Mouse (Mus musculus) thymus, postnatal 36 days (tissue): ENCODE data around the gene Ptprj.
A peak's percentile ranks its signal among the peaks of the same experiment; 100 is the strongest.
"Not testable (repeated sequence)": the region's sequence is repeated elsewhere in the genome, so short reads cannot be mapped to it uniquely, and the experiment has no call there.

Experiments
- DNase-seq, 2 experiments: peaks; one replicate each; pipeline ENCODE4 v3.0.0; 2022; ENCODE audit warnings: mixed read lengths in 2 of 2

The Ptprj gene

DNA sequence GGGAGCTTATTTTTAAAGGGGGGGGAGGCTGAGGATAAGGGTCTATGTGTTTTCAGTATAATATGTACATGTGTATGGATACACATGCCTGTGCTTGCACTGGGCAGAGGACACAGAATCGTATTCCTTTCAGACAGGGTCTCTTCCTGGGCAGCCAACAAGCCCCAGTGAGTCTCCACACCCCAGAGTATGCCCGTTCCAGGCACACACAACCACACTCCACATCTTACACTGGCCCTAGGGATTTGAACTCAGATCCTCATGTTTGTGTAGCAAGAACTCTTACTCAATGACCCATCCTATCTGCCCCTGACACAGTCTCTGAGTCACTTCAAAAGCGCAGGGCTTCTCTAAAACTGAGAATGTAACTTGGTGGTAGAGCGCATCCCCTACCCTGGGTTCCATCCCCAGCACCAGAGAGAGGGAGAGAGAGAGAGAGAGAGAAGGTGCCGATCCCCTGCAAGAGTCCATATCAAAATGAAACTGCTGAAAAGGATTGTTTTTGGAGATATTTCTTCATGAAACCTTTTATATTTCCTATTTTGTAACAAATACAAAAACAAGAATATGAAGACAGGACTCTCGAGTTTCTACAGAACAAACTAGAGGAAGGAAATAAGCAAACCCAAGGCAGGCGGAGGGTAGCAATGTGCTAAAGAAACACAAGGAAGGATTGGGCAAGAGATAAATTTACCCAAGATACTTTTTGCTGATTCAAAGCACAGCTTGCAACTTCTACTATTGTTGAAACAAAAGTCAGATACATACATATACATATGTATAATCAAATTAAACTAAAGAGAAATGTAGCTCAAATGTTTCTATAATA is 2.8 kb downstream of the Ptprj start:
- DNase-seq, result no peak

DNA sequence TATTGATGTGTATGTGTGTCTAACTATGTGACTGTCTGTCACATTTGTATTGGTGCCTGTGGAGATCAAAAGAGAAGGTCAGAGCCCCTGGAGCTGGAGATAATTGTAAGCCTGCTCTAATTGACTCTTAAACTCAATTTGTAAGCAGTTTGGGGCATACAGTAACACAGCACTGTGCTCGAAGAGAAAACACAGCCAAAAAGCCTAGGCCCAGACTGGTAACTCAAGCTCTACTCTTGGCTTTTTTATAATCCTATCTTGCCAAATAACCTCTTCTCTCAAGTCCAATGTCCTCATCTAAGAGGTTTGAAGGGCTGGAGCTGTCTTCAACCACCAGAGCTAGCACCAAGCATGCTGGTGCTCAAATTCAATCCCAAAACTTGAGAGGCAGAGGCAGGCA is 3.5 kb downstream of the Ptprj start:
- no peak for DNase-seq

DNA sequence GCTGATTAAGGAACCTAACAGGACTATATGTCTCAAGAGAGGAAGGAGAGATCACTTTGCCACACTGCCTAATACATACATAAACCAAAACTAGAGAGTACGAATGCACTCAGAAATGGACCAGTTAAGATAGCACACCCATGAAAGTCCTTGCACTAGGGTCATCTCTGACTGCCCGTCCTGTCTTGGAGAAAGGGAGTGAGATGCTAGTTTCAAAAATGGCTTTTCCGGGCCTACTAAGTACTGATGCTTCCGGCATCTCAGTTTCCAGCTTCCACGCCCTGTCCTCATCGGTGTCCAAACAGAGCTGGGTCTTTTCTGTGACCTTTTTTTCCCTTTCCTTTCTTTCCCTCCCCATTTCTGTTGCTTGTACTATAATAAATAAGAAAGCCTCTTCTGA is 4.0 kb downstream of the Ptprj start:
- DNase-seq, result no peak

DNA sequence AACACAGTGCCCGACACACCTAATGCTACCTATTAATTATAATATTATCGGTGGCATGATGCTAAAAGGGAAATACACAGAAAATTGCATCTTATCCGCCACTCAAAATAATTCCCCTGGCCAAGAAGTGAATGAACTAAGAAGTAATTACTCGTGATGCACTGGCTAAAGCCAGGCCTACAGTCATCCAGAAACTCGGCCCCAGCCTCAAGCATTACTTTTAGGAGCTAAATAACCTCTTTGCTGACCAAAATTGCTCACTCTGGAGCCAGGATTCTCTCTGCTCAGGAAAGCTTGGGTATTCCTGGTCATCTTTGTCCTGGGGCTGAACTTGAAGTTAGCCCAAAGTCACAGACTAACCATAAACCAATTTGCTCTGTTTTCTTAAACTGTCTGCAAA is 4.7 kb downstream of the Ptprj start:
- DNase-seq, result no peak

DNA sequence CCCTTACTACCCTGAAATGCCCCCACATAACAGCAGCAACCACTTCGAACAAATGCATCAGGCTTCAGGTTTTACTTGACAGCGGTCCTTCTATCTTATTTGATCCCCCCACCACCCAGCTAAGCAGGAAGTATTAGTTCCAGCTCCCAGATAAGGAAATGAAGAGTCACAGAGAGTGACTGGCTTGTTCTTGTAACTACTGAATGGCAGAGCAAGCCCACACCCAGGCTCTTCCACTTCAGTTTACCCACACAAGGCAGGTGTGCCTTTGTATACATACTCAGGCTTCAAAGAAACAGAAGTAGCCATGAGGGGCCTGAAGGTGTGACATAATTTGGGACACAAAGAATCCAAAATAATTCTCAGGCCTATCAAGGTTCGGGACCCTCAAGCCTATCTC is 5.3 kb downstream of the Ptprj start:
- no peak for DNase-seq

DNA sequence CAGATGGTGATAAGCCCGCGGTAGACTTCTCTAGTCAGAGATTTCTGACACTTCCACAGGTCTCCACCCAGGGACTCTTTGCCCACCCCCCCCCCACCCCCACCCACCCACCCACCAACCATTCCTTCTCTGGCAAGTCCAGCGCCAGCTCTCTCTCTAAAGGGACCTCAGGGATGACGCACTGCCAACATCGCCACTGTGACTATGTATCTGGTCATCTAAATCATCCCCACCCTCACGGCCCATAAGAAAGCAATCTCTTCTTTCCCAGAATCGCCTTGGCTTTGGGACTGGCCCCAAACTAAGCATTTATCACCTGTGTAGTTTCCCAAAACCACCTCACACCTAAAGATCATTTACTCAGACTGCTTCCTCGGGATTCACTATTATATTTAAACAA is 5.9 kb downstream of the Ptprj start:
- no peak for DNase-seq

DNA sequence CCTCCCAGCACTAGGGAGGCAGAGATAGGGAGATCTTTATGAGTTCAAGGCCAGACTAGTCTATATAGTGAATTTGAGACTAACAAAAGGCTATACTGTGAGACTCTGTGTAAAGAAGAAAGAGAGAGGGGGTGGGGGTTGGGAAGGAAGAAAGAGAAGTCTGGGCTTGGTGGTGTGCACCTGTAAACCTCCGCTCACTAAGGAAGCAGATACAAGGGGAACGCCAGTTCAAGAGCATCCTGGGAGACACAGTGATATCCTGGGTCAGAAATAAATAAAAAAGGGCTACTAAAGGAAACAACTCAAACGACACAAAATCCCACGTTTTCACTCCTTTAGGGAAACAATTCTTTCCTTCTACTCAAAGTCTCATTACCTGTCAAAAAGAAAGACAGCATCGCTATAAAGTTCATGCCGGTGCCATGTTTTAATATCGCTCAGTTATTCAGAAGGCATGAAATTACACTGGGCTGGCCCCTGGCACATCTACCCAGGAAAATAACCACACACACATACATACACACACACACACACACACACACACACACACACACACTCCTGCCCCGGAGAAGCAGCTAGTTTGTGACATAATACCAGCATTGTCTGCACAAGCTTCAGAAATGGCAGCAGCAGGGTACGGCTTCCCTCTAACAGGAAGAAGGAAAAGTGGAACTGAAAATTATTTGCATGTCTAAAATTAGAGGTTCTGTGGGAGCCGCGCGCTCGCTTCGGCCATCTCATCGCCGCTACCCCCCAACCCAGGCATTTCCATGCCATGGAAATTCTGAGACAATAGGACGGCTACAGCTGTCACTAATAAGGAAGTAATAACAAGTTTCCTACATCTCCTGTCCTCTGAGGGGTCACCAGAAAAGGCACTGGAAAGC is 6.6 kb downstream of the Ptprj start:
- no peak for DNase-seq

DNA sequence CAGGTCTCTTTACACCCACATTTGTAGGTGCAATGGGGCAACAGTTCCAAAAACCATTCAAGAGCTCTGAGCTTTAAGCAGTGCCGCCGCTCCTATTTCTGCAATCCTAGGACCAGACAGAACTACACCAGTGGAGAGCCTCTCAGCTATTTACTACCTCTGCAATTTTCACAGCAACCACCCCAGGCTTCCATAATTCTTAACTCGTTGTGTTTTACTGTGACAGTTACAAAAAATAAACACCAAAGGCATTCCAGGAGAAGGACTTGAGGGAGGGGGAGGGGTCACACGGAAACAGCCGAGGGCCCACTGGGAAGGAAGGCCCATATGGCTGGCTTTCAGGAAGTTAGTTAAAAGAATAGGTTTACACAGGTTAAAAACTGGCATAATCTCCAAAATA is 8.3 kb downstream of the Ptprj start:
- DNase-seq, result no peak

DNA sequence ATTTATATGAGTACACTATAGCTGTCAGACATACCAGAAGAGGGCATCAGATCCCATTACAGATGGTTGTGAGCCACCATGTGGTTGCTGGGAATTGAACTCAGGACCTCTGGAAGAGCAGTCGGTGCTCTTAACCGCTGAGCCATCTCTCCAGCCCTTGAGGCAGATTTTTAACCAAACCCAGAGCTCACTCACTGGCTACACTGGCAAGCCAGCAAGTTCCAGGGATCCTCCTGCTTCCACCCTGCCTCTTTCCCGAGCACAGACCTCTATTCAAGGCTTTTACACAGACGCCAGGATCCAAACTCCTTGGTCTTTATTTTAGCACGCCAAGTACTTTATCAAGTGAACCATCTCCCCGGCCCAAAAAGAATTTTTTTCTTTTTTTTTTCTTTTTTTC is 9.0 kb downstream of the Ptprj start:
- DNase-seq, result not testable (repeated sequence)

DNA sequence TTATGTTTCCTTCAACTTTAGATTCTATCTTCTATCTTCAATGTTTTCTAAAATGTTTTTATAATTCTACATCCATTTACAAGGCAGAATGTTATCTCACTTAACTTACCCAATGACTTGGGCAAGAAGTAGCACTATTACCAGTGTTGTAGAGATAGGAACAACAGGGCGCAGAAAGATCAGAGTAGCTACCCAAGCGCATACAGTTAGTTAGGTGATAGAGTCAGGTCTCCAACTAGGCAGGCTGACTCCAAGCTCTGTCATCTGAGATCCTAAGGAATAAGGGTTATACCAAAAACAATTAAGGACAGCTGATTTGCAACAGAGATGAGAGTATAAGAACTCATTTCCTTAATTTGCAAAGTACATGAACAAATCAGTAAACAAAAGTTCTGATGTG is 9.6 kb downstream of the Ptprj start:
- no peak for DNase-seq

DNA sequence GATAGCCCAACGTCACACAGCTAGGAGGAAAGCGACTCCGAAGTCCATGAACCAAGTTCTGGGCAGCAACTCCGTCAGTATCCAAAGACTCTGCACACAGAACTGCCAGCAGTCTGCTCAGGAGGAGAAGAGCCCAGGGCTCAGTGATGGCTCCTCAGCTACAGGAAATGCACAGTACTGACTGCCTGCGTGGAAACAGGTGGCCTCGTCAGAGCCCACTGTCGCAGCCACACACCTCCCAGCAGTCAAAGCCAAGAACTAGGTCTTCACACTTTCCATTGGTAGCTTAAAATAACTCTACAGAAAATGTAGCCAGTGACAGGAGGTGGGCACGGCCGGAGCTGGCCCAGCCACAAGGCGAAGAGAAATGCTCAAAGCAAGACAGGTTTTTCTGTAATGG is 10.2 kb downstream of the Ptprj start:
- peak; percentile 50 to 75 for DNase-seq

DNA sequence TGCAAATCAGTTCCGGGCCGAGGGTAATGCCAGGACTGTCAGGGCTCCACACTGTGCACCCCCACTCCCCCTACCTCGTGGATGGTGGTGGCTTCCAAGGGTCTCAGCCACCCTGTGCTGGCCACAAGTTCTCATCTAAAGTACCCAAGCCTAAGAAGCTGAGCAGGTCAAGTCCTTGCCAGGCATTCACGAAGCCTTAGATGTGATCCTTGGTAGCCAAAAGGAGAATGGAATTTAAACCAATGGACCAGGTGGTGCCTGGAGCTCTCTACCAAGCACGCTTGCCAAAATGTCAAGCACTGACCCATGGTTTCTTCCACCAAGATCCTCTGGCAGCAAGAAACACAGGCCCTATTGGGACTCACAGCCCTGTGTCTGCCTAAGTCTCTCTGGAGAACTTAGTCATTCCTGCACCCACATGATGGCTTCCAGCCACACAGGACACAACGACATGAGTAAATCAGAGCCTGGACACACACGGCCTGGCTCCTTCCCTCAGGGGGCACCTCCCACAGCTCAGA is 11.4 kb downstream of the Ptprj start:
- no peak for DNase-seq

DNA sequence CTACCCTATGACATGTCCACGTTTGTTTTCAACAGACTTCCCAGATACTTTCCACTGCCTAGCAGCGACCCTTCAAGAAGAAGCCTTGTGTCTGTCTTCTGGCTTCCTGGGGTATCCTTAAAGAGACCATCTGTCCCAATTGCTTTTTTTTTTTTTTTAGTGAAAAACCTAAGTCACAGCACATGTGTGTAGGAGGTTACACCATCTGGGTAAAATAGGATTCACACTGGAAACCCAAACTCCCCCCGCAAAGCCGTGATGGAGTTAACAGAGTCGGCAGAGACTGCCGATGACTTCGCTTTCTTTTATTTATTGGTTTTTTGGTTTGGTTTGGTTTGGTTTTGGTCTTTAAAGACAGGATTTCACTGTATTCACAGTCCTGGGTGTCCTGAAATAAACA is 12.4 kb downstream of the Ptprj start:
- no peak for DNase-seq

DNA sequence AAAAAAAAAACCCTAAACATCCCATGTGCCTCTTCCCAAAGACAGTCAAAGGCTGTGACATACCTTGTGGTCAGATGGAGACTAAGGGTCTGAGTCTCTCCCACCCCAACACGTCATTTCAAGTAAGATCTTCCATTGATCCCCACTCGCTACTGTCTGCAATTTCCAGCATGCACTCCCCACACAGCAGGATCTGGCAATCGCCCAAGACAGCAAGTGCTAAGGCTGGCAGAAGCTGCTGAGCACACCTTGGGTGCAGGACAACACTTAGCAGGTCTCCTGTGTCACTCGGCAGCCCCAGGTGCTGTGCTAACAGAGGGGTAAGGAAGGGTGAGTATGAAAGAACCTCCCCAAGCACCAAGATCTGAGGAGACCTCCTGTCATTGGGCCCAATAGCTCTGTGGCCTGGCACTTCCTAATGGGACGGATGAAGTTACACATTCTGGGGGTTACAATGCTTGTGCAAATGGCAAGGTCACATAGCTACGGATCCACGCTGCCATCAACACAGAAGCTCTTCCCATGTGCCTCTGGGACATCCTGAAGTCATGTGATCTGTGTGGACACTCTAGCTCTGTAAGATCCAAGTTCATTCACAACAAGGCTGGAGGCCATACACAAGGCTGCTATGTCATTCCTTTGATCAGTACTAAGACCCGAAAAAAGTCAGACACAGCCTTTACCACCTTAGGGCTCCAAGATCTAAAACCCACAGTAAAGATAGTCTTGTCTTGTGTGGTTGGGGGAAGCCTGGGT is 13.5 kb downstream of the Ptprj start:
- no peak for DNase-seq

DNA sequence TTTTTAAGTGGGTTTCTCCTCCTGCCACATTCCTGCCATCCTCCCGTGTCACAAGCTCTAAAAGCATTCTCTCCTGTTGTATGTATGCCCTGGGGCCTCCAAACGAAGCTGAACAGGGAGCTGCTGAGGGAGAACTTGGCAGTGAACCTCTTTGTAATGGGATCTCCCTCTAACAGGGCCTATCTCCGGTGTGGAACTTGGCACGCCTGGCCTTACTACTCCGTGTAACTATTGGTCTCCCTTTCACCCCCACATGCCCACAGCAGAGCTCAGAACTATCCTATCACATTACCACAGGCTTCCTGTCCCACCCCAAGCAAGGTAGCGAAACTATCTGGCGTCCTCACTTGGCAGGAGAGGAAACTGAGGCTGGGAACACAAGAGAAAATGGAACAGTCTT is 14.4 kb downstream of the Ptprj start:
- DNase-seq, result no peak

DNA sequence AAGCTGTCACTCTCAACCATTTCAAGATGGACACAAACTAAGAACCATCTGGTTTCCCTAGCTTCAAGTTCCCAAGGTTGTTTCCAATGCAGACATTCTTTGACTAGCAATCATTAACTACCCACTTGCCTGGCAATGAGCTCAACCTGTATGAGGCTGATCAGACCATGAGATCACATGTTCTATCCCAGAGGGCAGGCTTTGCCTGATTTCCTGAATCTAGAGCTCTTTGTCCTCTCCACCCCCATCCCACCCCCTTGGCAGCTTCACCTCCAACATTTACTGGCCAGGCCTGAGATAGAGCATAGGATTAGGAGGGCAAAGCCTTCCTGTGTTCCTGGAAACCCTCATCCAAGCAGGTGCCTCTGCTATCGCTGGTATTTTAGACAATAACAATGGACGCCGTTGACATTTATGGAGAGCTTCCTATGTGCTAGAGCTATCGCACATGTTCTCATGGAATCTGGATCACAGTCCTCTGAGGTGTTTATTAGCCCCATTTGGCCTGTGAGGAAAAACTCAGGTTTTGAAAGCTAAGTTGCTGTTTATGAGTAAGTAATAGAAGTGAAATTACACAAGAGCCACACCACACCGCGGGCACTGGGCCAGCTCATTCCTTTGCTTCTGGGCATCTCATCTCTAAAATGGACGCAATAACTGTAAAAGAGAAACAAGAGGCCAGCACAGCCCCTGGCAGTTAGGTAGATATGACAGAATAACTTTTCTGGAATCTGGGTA is 15.1 kb downstream of the Ptprj start:
- DNase-seq, result no peak

DNA sequence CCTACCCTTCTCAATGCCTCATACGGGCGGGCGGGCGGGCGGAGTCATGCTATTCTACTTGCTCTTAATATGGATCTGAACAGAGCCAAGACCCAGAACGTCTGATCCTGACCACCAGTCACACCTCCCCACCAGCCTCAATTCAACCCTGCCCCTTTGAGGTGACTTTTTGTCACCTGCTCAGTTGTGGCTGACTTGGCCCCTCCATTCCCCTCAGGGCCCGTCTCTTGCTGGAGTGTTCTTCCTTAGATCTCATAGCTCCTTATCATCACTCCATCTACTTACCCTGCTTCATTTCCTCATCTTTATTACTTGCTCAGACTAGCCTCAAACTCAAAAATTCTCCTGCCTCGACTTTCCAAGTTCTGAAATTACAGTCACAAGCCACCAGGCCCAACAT is 15.9 kb downstream of the Ptprj start:
- DNase-seq, result no peak

DNA sequence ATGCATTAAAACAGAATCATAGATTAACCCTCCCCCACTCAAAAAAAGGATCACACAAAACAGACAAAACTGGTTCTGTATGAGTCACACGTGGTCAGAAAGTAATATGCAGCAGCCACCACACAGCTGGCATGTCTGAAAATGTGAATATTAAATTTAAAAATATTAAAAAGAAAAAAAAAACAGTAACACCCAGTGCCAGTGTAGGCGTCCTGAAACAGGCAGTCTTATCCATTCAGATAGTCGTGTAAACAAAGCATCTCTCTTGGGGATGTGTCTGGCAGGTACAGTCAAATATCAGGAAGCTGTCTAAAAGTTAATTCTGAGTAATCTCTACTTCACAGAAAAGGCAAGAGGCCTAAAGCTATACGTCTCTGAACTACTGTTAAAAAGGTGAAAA is 17.3 kb downstream of the Ptprj start:
- no peak for DNase-seq

DNA sequence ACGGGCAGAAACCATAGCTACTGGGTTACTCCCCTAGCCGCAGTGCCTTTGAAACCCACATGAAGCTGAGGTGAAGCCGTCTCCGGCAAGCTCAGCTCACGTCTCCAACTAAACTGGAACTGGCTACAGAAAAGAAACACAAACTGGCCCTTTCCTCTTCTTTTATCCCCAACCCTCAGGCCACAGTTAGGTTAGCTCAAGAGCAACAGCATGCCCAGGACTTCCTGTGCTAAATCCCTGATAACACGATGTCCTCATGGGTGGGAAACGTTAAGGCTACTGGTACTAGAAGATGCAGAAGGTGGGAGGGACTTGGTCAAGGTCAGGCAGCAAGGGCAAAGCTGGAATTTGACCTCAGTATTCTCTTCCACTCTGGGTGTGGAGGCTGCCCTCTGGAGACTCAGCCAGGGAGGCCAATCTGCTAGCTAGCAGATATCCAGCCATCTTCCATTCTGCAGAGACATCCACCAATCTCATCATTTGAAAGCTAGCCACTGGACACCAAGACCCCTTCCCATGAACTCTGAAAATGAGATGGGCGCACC is 18.2 kb downstream of the Ptprj start:
- DNase-seq, result no peak

DNA sequence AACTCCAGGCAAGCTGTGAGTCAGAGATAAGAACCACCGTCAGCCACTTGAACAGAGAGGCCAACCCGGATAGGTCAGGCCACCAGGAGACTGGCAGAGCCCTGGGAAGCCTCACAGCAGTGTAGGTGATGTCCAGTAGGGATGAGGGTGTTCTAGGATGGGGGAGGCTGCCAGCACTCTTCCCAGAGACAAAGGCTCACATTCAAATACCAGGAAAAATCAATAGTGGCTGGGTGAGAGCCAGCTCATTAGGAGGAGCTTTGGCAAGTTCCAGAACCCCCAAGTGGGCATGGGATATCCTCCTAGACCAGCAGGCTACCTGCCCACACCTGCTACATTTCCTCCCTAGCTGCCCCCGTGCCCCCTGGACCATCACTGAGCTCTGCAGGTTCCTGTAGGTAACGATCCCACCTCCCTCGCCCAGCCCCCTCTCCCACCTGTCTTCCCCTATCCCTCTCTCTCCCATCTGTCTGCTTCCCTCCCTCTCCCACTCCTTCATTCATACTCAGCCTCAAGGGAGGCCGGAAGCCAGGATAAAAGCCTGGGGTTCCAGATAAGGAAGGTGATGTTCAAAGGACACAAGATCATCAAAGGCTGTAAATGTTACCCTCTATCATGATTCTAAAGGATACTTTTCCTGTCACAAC is 20.1 kb downstream of the Ptprj start:
- DNase-seq, result no peak

DNA sequence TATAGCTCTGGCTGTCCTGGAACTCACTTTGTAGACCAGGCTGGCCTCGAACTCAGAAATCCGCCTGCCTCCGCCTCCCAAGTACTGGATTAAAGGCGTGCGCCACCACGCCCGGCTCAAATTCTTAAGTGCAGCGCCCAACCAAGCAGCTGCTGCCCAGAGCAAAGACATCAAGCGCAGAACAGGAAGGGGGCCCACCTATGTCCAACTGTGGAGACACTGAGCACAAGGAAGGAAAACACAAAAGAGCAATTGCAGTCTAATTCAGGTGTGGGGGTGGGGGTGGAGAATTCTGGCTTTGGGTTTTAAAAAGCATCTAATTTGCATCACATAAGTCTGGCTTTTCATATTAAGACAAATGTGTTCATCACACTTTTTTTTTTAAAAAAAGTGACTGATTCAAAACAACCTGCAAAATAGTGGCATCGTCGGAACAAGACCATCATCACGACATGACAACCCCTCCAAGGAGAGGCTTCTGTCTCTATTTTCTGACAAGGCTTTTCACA is 20.7 kb downstream of the Ptprj start:
- no peak for DNase-seq
